Mouse (Mus musculus): ENCODE data around the gene Hpca.

DNA sequence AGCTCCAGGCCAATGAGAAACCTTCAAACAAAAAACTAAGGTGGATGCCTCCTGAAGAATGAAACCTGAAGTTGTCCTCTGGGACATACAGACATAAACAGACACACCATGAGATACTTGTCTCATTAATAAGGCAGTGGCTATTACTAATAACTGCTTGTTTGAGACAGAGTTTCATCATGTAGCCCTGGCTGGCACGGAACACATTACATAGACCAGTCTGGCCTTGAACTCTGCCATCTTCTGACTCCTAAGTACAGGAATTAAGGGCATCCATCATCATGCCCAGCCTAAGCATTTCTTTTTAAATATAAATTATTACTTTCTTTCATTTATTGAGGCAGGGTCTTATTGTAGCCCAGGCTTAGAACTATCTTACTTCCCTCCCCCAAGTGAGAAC, 39.2 kb upstream of the Hpca start:
- TF ChIP-seq CTCF (IDR thresholded peaks at IDR 0.05; ENCODE audit: low read depth, low read length): no peak
- no peak for TF ChIP-seq POLR2A (IDR thresholded peaks at IDR 0.05; ENCODE audit: extremely low read depth, insufficient read depth, low read length)
